Mouse (Mus musculus): ENCODE results near the gene Slc46a2. TPM values are rescaled to one million over a fixed set of nuclear protein-coding genes. Genes with fewer than 3 reads are reported as not detected.

Slc46a2 gene
- polyA plus RNA-seq, 1 experiment from 2014 or later, result not detected

- WGBS, result 87% methylated on average over 6 of the region's 6 CpGs
- Histone ChIP-seq H3K9me3 (no peaks in the 10 kb centered on the region), H3K27ac (no peak overlapping the region), H3K4me1 (peaks cover 10% of the 10 kb centered on the region; the same call in 1 of the 2 replicates), H3K9ac (no peak overlapping the region), H3K4me2 (no peak overlapping the region), H3K36me3 (replicated peaks) (no peaks in the 10 kb centered on the region), H3K4me3 (replicated peaks) (no peak overlapping the region), H3K27me3 (no peaks in the 10 kb centered on the region)
- no peak for ATAC-seq (ENCODE audit: low FRiP score)
These were observed 45.3 kb downstream of the Slc46a2 start for GRCm38 (mm10) chr4:59869488-59870057.

GRCm38 (mm10) chr4:59868086-59868485 is 46.8 kb downstream of the Slc46a2 start:
- no peak for ATAC-seq (ENCODE audit: low FRiP score)
- Histone ChIP-seq H3K9ac (no peak overlapping the region), H3K4me2 (no peak overlapping the region), H3K36me3 (replicated peaks) (no peaks in the 10 kb centered on the region), H3K4me1 (0 out of 2 replicates have a peak, but pooled peaks cover 2% of the 10 kb centered on the region), H3K27ac (no peak overlapping the region), H3K27me3 (no peaks in the 10 kb centered on the region), H3K4me3 (replicated peaks) (no peak overlapping the region), H3K9me3 (no peaks in the 10 kb centered on the region)
- 90% methylated on average over 11 of the region's 11 CpGs for WGBS

DNA sequence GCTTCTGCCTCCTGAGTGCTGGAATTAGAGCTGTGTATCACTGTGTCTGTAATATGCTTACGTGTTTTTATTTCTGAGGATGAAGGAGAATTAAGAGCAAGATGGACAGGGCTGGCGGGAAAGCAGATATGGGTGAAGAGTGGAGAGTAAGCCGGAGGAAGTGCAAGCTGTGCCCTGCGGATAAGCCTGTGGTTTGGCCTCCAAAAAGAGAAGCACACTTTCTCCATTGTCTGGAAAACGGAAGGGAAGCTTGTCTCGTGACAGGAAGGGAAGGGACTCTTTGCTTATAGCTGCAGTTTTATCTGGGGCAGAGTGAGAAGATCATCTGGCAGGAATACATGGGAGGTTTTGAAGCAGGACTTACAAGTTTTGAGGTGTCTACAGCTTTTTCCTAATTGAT is 51.0 kb downstream of the Slc46a2 start:
- no peak overlapping the region for H3K9ac ChIP-seq
- no peak overlapping the region for H3K4me2 ChIP-seq
- no peaks in the 10 kb centered on the region for H3K9me3 ChIP-seq
- H3K27ac ChIP-seq, result no peak overlapping the region
- no peaks in the 10 kb centered on the region for H3K36me3 ChIP-seq (replicated peaks)
- ATAC-seq (ENCODE audit: low FRiP score), result no peak
- H3K27me3 ChIP-seq, result no peaks in the 10 kb centered on the region
- H3K4me3 ChIP-seq (replicated peaks), result no peak overlapping the region
- 76% methylated on average over 6 of the region's 6 CpGs for WGBS
- peaks cover 9% of the 10 kb centered on the region; the same call in 1 of the 2 replicates for H3K4me1 ChIP-seq

- Histone ChIP-seq H3K27me3 (no peaks in the 10 kb centered on the region), H3K4me3 (replicated peaks) (no peak overlapping the region), H3K4me1 (peaks cover 9% of the 10 kb centered on the region; the same call in 1 of the 2 replicates), H3K27ac (no peak overlapping the region), H3K36me3 (replicated peaks) (0 out of 2 replicates have a peak, but pooled peaks cover 3% of the 10 kb centered on the region), H3K4me2 (no peak overlapping the region), H3K9ac (no peak overlapping the region), H3K9me3 (no peaks in the 10 kb centered on the region)
- 91% methylated on average over 1 of the region's 1 CpGs for WGBS
- no peak for ATAC-seq (ENCODE audit: low FRiP score)
These were observed 52.5 kb downstream of the Slc46a2 start for GRCm38 (mm10) chr4:59862335-59862734.

DNA sequence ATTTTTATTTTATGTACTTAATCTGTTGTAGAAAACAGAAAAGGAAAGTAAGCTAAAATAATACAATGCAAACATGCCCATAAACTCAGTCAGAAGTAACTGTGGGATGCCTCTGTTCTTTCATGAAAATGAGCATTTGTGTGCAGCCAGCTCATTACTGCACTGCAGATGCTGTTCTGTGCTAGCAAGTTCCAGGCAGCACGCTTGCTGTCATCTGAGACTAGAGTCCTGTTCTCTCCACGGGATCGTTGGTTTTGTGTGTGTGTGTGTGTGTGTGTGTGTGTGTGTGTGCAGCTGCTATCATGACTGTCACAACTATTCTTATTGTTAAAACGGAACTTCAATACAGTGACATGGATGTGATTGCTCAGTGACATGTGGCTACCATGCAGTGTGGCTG is 53.0 kb downstream of the Slc46a2 start:
- Histone ChIP-seq H3K27ac (no peak overlapping the region), H3K9ac (no peak overlapping the region), H3K36me3 (replicated peaks) (0 out of 2 replicates have a peak, but pooled peaks cover 3% of the 10 kb centered on the region), H3K4me1 (peaks cover 9% of the 10 kb centered on the region; the same call in 1 of the 2 replicates), H3K27me3 (no peaks in the 10 kb centered on the region), H3K9me3 (no peaks in the 10 kb centered on the region), H3K4me3 (replicated peaks) (no peak overlapping the region), H3K4me2 (no peak overlapping the region)
- 71% methylated on average over 4 of the region's 4 CpGs for WGBS
- ATAC-seq (ENCODE audit: low FRiP score), result no peak

- Histone ChIP-seq H3K9me3 (no peaks in the 10 kb centered on the region), H3K4me1 (peaks cover 9% of the 10 kb centered on the region; the same call in 1 of the 2 replicates), H3K27ac (no peak overlapping the region), H3K4me2 (no peak overlapping the region), H3K36me3 (replicated peaks) (0 out of 2 replicates have a peak, but pooled peaks cover 3% of the 10 kb centered on the region), H3K9ac (no peak overlapping the region), H3K4me3 (replicated peaks) (no peak overlapping the region), H3K27me3 (no peaks in the 10 kb centered on the region)
- 83% methylated on average over 2 of the region's 2 CpGs for WGBS
- ATAC-seq (ENCODE audit: low FRiP score), result no peak
These were observed 54.4 kb downstream of the Slc46a2 start for GRCm38 (mm10) chr4:59860431-59860830.

DNA sequence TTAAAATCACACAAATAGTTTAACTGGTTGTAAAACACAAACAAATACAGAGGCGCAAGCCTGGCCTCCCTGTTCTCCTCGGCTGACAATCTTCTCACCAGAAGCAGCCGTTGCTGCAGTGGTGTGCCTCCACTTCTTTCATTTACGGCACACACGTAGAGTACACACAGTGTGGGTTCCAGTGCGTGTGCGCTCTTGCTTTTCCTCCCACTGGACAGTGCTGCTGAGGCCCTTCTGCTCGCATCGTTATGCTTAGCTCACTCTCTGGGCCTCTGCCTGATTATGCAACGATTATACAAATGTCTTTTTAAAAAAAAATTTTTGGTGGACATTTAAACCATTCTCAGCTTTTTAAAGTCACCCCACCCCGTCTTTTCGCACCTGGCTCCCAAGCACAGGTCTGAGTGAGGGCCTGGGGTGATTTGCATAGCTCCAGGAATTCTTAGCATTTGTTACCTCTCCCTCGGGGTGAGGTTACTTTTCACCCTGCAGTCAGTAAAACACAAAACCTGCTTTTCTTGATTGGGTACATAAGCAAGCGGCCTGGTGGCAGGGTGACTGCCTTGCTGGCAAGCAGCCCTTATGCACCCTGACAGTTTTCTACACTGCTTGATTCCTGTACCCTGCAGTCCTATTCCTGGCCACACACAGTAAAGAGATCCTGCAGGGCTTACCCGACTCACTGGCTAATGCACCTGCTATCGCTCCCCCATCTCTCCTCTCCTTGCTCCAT is 55.0 kb downstream of the Slc46a2 start:
- no peak overlapping the region for H3K4me2 ChIP-seq
- WGBS, result 72% methylated on average over 16 of the region's 16 CpGs

More for the DNA sequence above, 55.0 kb downstream of the Slc46a2 start:
- no peaks in the 10 kb centered on the region for H3K27me3 ChIP-seq
- H3K4me3 ChIP-seq (replicated peaks), result no peak overlapping the region
- H3K27ac ChIP-seq, result no peak overlapping the region
- 0 out of 2 replicates have a peak, but pooled peaks cover 3% of the 10 kb centered on the region for H3K36me3 ChIP-seq (replicated peaks)
- H3K9me3 ChIP-seq, result no peaks in the 10 kb centered on the region
- peaks cover 9% of the 10 kb centered on the region; the same call in 1 of the 2 replicates for H3K4me1 ChIP-seq
- no peak overlapping the region for H3K9ac ChIP-seq
- peak; percentile 39; the same call in 1 of the 2 replicates for ATAC-seq (ENCODE audit: low FRiP score)

Other genes with a start within 250 kb of the Slc46a2 start
- gene Inip, start 113.5 kb downstream of the Slc46a2 start, polyA plus RNA-seq (2016; fragmentation: Nextera tagmentation; extraction: Ambion mirVana), result 100 and 111 TPM in 2 replicates
- gene Snx30, start 109.2 kb downstream of the Slc46a2 start, polyA plus RNA-seq (2016; fragmentation: Nextera tagmentation; extraction: Ambion mirVana), result 12.1 and 13.4 TPM in 2 replicates
- gene Mup4, start 45.7 kb upstream of the Slc46a2 start, polyA plus RNA-seq (2016; fragmentation: Nextera tagmentation; extraction: Ambion mirVana), result not detected in 2 replicates
- gene Mup6, start 49.2 kb upstream of the Slc46a2 start, polyA plus RNA-seq (2016; fragmentation: Nextera tagmentation; extraction: Ambion mirVana), result not detected in 2 replicates
- not detected in 2 replicates for gene Mup7, start 155.4 kb upstream of the Slc46a2 start, polyA plus RNA-seq (2016; fragmentation: Nextera tagmentation; extraction: Ambion mirVana)
- not detected in 2 replicates for gene Mup2, start 239.2 kb upstream of the Slc46a2 start, polyA plus RNA-seq (2016; fragmentation: Nextera tagmentation; extraction: Ambion mirVana)